Mouse (Mus musculus) testis, adult 2 months (tissue): ENCODE measurements at regions not wholly inside any gene's neighbourhood (a gene's known extent, or its start where the extent isn't known, plus 50 kb on each side); places are given as distances from the start of the nearest gene placed in this dataset.

ENCODE experiments used
- H3K27ac ChIP-seq: fragments of 200-500 bp; 2 replicates; pipeline ENCODE4 v1.5.1; 2012; ENCODE audit warnings: low read depth, low read length; ENCODE audit not compliant: control insufficient read depth, insufficient read depth
- H3K27me3 ChIP-seq: fragments of 200-500 bp; 2 replicates; pipeline ENCODE4 v1.6.1; 2012; ENCODE audit warnings: mild to moderate bottlenecking, low read length, moderate library complexity; ENCODE audit not compliant: control insufficient read depth, insufficient read depth
- H3K36me3 ChIP-seq: fragments of 200-500 bp; 2 replicates; pipeline ENCODE4 v1.6.1; 2012; ENCODE audit warnings: mild to moderate bottlenecking, low read length; ENCODE audit not compliant: control insufficient read depth, insufficient read depth
- H3K4me1 ChIP-seq: fragments of 200-500 bp; 2 replicates; pipeline ENCODE4 v1.6.1; 2012; ENCODE audit warnings: low read length; ENCODE audit not compliant: control insufficient read depth, insufficient read depth
- H3K4me3 ChIP-seq: fragments of 200-500 bp; 2 replicates; pipeline ENCODE4 v1.5.1; 2012; ENCODE audit warnings: low read depth, mild to moderate bottlenecking, low read length, moderate library complexity, mixed read lengths; ENCODE audit not compliant: control insufficient read depth
- CTCF ChIP-seq: fragments of 200-500 bp; IDR thresholded peaks from 2 replicates; pipeline ENCODE4 v1.5.1; 2012; ENCODE audit warnings: low read depth, mild to moderate bottlenecking, inconsistent platforms, low read length, moderate library complexity; ENCODE audit not compliant: control insufficient read depth, insufficient read depth, insufficient replicate concordance
- POLR2A ChIP-seq: fragments of 200-500 bp; IDR thresholded peaks from 2 replicates; pipeline ENCODE4 v1.6.1; 2012; ENCODE audit warnings: low read depth, mild to moderate bottlenecking, inconsistent platforms, low read length, moderate library complexity; ENCODE audit not compliant: control insufficient read depth

GRCm38 (mm10) chr4:8370786-8371185 lies 131.9 kb upstream of the Car8 start:
- Histone ChIP-seq H3K27me3 (no peaks in the 10 kb centered on the region), H3K27ac (no peak overlapping the region), H3K4me1 (no peaks in the 10 kb centered on the region), H3K4me3 (no peak overlapping the region), H3K36me3 (no peaks in the 10 kb centered on the region)
- TF ChIP-seq POLR2A: no peak
- no peak for TF ChIP-seq CTCF

- H3K4me3 ChIP-seq: no peak overlapping the region
- no peak overlapping the region for H3K27ac ChIP-seq
- H3K4me1 ChIP-seq: no peaks in the 10 kb centered on the region
- H3K27me3 ChIP-seq: no peaks in the 10 kb centered on the region
- no peaks in the 10 kb centered on the region for H3K36me3 ChIP-seq
- no peak for TF ChIP-seq CTCF
- TF ChIP-seq POLR2A: no peak
Measured at GRCm38 (mm10) chr4:8367487-8368276, 128.8 kb upstream of the Car8 start.

- no peak overlapping the region for H3K27ac ChIP-seq
- TF ChIP-seq CTCF (no peak), POLR2A (no peak)
- no peak overlapping the region for H3K4me3 ChIP-seq
- H3K36me3 ChIP-seq: no peaks in the 10 kb centered on the region
- no peaks in the 10 kb centered on the region for H3K4me1 ChIP-seq
- H3K27me3 ChIP-seq: no peaks in the 10 kb centered on the region
Measured at GRCm38 (mm10) chr4:8366978-8367377, 128.1 kb upstream of the Car8 start.

- H3K36me3 ChIP-seq: no peaks in the 10 kb centered on the region
- no peaks in the 10 kb centered on the region for H3K27me3 ChIP-seq
- no peaks in the 10 kb centered on the region for H3K4me1 ChIP-seq
- H3K4me3 ChIP-seq: no peak overlapping the region
- TF ChIP-seq POLR2A (no peak), CTCF (no peak)
- no peak overlapping the region for H3K27ac ChIP-seq
Measured at GRCm38 (mm10) chr4:8362409-8362808, 123.6 kb upstream of the Car8 start.

- no peaks in the 10 kb centered on the region for H3K36me3 ChIP-seq
- no peak overlapping the region for H3K4me3 ChIP-seq
- no peak for TF ChIP-seq CTCF
- TF ChIP-seq POLR2A: no peak
- H3K27me3 ChIP-seq: no peaks in the 10 kb centered on the region
- no peaks in the 10 kb centered on the region for H3K4me1 ChIP-seq
- no peak overlapping the region for H3K27ac ChIP-seq
Measured at GRCm38 (mm10) chr4:8361931-8362330, 123.1 kb upstream of the Car8 start.

GRCm38 (mm10) chr4:8361305-8361704 lies 122.5 kb upstream of the Car8 start:
- Histone ChIP-seq H3K4me3 (no peak overlapping the region), H3K27ac (no peak overlapping the region), H3K27me3 (no peaks in the 10 kb centered on the region), H3K4me1 (no peaks in the 10 kb centered on the region), H3K36me3 (no peaks in the 10 kb centered on the region)
- TF ChIP-seq POLR2A (no peak), CTCF (no peak)

GRCm38 (mm10) chr4:8357443-8357842 lies 118.6 kb upstream of the Car8 start:
- no peaks in the 10 kb centered on the region for H3K4me1 ChIP-seq
- no peak overlapping the region for H3K27ac ChIP-seq
- H3K27me3 ChIP-seq: no peaks in the 10 kb centered on the region
- no peaks in the 10 kb centered on the region for H3K36me3 ChIP-seq
- H3K4me3 ChIP-seq: no peak overlapping the region
- TF ChIP-seq POLR2A: no peak
- TF ChIP-seq CTCF: no peak

- TF ChIP-seq CTCF: no peak
- no peak for TF ChIP-seq POLR2A
Measured at GRCm38 (mm10) chr4:8341928-8342327, 103.1 kb upstream of the Car8 start.

More at GRCm38 (mm10) chr4:8341928-8342327, 103.1 kb upstream of the Car8 start:
- H3K27ac ChIP-seq: no peak overlapping the region
- no peaks in the 10 kb centered on the region for H3K36me3 ChIP-seq
- no peak overlapping the region for H3K4me3 ChIP-seq
- H3K4me1 ChIP-seq: no peaks in the 10 kb centered on the region; the same call in 1 of the 2 replicates
- no peaks in the 10 kb centered on the region for H3K27me3 ChIP-seq
